Mouse (Mus musculus): ENCODE data around the gene Gorasp2. TPM values are rescaled to one million over a fixed set of nuclear protein-coding genes. Genes with fewer than 3 reads are reported as not detected.

Gorasp2 gene
- polyA plus RNA-seq, 1 experiment from 2014 or later = 133 TPM

DNA sequence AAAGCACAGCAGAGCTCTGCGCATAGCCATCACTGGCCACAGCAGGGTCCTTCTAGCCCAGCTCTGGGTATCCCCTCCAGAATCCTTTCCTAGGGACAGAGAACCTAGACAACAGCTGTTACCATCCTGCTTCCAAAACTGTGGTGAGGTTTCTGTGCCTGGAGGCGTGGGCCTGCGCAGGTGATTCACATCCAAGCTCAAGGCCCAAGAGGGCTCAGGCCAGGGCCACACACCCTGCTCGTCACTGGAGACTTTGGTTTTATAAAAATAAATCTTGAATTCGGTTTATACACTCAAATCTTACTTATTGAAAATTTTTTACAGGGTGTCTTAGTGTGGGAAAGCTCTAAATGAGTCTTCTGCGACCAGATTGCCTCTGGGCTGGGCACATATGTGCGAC, 48.9 kb downstream of the Gorasp2 start:
- H3K4me3 ChIP-seq (ENCODE audit: low read depth, low read length) = no peak overlapping the region
- no peak overlapping the region for H3K4me2 ChIP-seq (replicated peaks; ENCODE audit: low read depth, low read length)
- H3K4me1 ChIP-seq (ENCODE audit: insufficient read depth, low read depth, low read length) = no peaks in the 10 kb centered on the region
- no peak overlapping the region for H3K9ac ChIP-seq (replicated peaks; ENCODE audit: low read depth)
- ATAC-seq (no peak), DNase-seq (ENCODE audit: low spot score) (no peak)
- peaks cover 17% of the 10 kb centered on the region; the same call in 1 of the 2 replicates for H3K36me3 ChIP-seq (ENCODE audit: insufficient read depth, low read length)
- H3K27me3 ChIP-seq (replicated peaks; ENCODE audit: insufficient read depth, low read length) = no peaks in the 10 kb centered on the region
- TF ChIP-seq EP300 (IDR thresholded peaks at IDR 0.05) (no peak), CTCF (IDR thresholded peaks at IDR 0.05) (no peak)
- H3K9me3 ChIP-seq (ENCODE audit: low read length) = no peaks in the 10 kb centered on the region
- no peak overlapping the region for H3K27ac ChIP-seq (ENCODE audit: low read length)
- WGBS = 92% methylated on average over 7 of the region's 7 CpGs

DNA sequence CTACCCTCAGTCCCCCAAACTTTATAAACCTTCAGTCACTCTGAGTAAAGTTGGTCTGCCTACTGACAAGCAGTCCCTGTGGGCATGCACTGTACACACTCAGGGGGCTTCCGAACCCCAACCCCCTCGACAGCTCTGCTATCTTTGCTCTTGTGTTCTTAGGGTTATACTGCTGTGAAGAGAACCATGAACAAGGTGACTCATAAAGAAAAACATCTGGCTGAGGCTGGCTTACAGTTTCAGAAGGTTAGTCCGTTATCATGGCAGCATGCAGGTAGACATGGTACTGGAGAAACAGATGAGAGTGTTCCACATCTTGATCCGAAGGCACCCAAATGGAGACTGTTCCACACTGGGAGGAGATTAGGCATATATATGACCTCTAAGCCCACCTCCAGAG, 49.5 kb downstream of the Gorasp2 start:
- ATAC-seq (no peak), DNase-seq (ENCODE audit: low spot score) (no peak)
- Histone ChIP-seq H3K4me3 (ENCODE audit: low read depth, low read length) (no peak overlapping the region), H3K4me1 (ENCODE audit: insufficient read depth, low read depth, low read length) (no peaks in the 10 kb centered on the region), H3K27me3 (replicated peaks; ENCODE audit: insufficient read depth, low read length) (no peaks in the 10 kb centered on the region), H3K4me2 (replicated peaks; ENCODE audit: low read depth, low read length) (no peak overlapping the region), H3K9ac (replicated peaks; ENCODE audit: low read depth) (no peak overlapping the region), H3K9me3 (ENCODE audit: low read length) (no peaks in the 10 kb centered on the region), H3K36me3 (ENCODE audit: insufficient read depth, low read length) (peaks cover 23% of the 10 kb centered on the region), H3K27ac (ENCODE audit: low read length) (no peak overlapping the region)
- 94% methylated on average over 4 of the region's 4 CpGs for WGBS
- TF ChIP-seq EP300 (IDR thresholded peaks at IDR 0.05) = no peak

DNA sequence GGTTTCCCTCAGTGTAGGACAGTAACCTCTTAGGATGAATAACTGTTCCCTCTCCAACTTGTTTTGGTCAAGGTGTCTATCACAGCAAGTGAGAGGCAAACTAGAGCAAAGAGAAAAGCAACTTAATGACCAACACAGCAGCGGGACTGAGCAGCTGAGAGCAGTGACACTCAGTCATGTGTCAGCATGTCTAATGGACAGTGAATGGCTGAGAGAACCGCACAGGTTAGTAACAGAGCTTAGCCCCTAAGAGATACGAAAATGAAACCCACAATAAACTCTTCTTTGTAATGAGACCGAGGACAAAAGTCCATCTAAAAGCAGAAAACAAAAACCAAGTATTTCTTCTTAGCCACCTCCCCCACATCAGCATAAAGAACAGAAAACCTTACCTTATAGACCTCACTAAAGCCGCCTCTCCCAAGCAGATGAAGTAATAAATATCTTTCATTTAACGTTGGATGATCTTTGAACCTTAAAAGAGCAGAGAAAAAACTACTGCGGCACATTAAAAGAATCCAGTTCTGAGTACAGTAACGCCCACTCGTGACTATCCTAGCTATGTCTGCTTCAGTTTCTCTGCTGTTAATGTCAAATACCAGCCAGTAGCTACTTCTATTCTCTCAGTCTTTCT, 62.4 kb downstream of the Gorasp2 start:
- WGBS = 89% methylated on average over 9 of the region's 9 CpGs
- ATAC-seq (no peak), DNase-seq (ENCODE audit: low spot score) (no peak)
- no peaks in the 10 kb centered on the region for H3K27me3 ChIP-seq (replicated peaks; ENCODE audit: insufficient read depth, low read length)
- no peak overlapping the region for H3K4me3 ChIP-seq (ENCODE audit: low read depth, low read length)
- no peaks in the 10 kb centered on the region for H3K4me1 ChIP-seq (ENCODE audit: insufficient read depth, low read depth, low read length)
- no peak overlapping the region for H3K27ac ChIP-seq (ENCODE audit: low read length)
- H3K9me3 ChIP-seq (ENCODE audit: low read length) = no peaks in the 10 kb centered on the region
- no peak overlapping the region for H3K4me2 ChIP-seq (replicated peaks; ENCODE audit: low read depth, low read length)
- no peak overlapping the region for H3K9ac ChIP-seq (replicated peaks; ENCODE audit: low read depth)
- H3K36me3 ChIP-seq (ENCODE audit: insufficient read depth, low read length) = peaks cover 28% of the 10 kb centered on the region; the same call in 1 of the 2 replicates
- TF ChIP-seq EP300 (IDR thresholded peaks at IDR 0.05) (no peak), CTCF (IDR thresholded peaks at IDR 0.05) (no peak)

DNA sequence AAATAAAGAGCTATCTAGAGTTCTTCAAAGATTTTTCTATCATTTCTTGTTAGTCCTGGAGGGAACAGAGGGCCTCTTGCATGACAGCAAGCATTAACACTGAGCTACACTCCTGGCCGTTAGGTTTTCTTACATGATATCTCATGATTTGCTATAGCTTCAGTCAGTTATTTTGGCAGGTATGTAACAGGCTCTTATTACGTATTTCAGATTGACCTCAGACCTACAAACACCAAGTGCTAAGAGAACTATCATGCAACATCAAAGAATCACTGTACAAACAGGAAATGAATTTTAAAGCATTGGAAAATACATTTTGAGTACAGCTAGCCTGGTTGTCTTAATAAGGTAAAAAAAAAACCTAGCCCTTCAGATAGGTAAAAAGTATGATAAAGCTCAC, 65.7 kb downstream of the Gorasp2 start:
- Histone ChIP-seq H3K36me3 (ENCODE audit: insufficient read depth, low read length) (peaks cover 5% of the 10 kb centered on the region; the same call in 1 of the 2 replicates), H3K27ac (ENCODE audit: low read length) (no peak overlapping the region), H3K27me3 (replicated peaks; ENCODE audit: insufficient read depth, low read length) (no peaks in the 10 kb centered on the region), H3K9me3 (ENCODE audit: low read length) (no peaks in the 10 kb centered on the region), H3K4me2 (replicated peaks; ENCODE audit: low read depth, low read length) (no peak overlapping the region), H3K9ac (replicated peaks; ENCODE audit: low read depth) (no peak overlapping the region), H3K4me1 (ENCODE audit: insufficient read depth, low read depth, low read length) (no peaks in the 10 kb centered on the region), H3K4me3 (ENCODE audit: low read depth, low read length) (no peak overlapping the region)
- no peak for TF ChIP-seq EP300 (IDR thresholded peaks at IDR 0.05)
- no peak for TF ChIP-seq CTCF (IDR thresholded peaks at IDR 0.05)
- WGBS = 73% methylated on average over 2 of the region's 2 CpGs
- no peak for DNase-seq (ENCODE audit: low spot score)
- ATAC-seq = no peak

DNA sequence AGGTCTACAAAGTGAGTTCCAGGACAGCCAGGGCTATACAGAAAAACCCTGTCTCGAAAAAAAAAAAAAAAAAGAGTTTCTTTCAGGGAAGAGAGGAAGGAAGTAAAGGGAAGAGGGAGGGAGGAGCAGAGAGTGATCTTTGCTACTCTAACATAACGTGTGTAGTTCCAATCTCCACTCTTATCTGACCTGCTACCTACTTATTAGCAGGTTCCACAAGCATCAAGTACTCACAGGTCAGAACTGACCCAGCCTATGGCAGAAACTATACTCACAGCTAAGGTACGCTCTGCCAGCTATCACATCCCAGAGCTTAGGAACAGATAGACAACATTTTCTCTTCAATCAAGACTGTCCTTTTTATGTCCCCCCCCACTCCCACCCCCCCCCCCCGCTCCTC, 74.2 kb downstream of the Gorasp2 start:
- H3K4me2 ChIP-seq (replicated peaks; ENCODE audit: low read depth, low read length) = no peak overlapping the region
- no peak for TF ChIP-seq EP300 (IDR thresholded peaks at IDR 0.05)
- TF ChIP-seq CTCF (IDR thresholded peaks at IDR 0.05) = no peak
- WGBS = 70% methylated on average over 4 of the region's 4 CpGs
- H3K36me3 ChIP-seq (ENCODE audit: insufficient read depth, low read length) = peaks cover 14% of the 10 kb centered on the region; the same call in 1 of the 2 replicates
- no peak overlapping the region for H3K9ac ChIP-seq (replicated peaks; ENCODE audit: low read depth)
- H3K9me3 ChIP-seq (ENCODE audit: low read length) = no peaks in the 10 kb centered on the region
- H3K4me3 ChIP-seq (ENCODE audit: low read depth, low read length) = no peak overlapping the region
- H3K4me1 ChIP-seq (ENCODE audit: insufficient read depth, low read depth, low read length) = no peaks in the 10 kb centered on the region
- ATAC-seq (no peak), DNase-seq (ENCODE audit: low spot score) (no peak)
- H3K27me3 ChIP-seq (replicated peaks; ENCODE audit: insufficient read depth, low read length) = no peaks in the 10 kb centered on the region
- H3K27ac ChIP-seq (ENCODE audit: low read length) = no peak overlapping the region

DNA sequence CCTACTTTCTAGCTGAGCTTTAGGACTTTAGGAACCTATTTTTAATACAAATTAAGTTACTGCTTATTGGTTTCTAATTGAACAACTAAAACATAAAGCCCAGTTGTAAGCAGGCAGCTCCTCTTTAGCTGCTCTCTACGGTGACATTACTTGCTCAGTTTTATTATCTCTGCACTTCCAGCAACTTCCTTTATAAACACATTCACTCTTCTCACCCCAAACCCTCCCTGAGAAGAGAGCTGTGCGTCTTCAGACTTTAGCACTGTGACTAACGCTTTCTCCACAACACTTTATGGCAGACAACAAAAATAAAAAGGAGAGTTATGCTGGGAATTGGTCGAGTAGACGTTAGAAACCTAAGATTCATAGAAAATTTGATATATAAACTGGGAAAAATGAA, 74.6 kb downstream of the Gorasp2 start:
- Histone ChIP-seq H3K36me3 (ENCODE audit: insufficient read depth, low read length) (peaks cover 14% of the 10 kb centered on the region; the same call in 1 of the 2 replicates), H3K27ac (ENCODE audit: low read length) (no peak overlapping the region), H3K9ac (replicated peaks; ENCODE audit: low read depth) (no peak overlapping the region), H3K9me3 (ENCODE audit: low read length) (no peaks in the 10 kb centered on the region), H3K27me3 (replicated peaks; ENCODE audit: insufficient read depth, low read length) (no peaks in the 10 kb centered on the region), H3K4me1 (ENCODE audit: insufficient read depth, low read depth, low read length) (no peaks in the 10 kb centered on the region), H3K4me3 (ENCODE audit: low read depth, low read length) (no peak overlapping the region), H3K4me2 (replicated peaks; ENCODE audit: low read depth, low read length) (no peak overlapping the region)
- TF ChIP-seq EP300 (IDR thresholded peaks at IDR 0.05) (no peak), CTCF (IDR thresholded peaks at IDR 0.05) (no peak)
- ATAC-seq (no peak), DNase-seq (ENCODE audit: low spot score) (no peak)
- WGBS = 66% methylated on average over 5 of the region's 5 CpGs

DNA sequence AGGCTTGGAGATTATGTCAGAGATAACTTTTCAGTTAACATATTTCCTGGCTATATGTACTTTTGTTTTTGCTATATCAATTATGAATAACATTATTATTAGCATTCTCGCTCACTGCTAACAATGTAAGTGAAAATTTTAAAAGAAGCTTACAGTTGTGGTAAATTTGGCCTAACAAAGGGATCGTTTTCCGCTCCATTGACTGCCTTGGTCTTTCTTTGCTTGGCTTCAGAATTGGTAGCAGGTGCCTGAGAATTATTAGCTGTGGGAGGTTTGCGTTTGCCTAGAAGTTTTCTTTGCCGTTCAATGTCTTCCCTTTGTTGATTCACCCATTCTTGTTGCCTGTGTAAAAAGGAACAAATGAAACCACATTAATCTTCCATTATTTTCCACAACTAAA, 80.5 kb downstream of the Gorasp2 start:
- DNase-seq (ENCODE audit: low spot score) (no peak), ATAC-seq (no peak)
- no peaks in the 10 kb centered on the region for H3K9me3 ChIP-seq (ENCODE audit: low read length)
- H3K27me3 ChIP-seq (replicated peaks; ENCODE audit: insufficient read depth, low read length) = no peaks in the 10 kb centered on the region
- H3K27ac ChIP-seq (ENCODE audit: low read length) = no peak overlapping the region
- TF ChIP-seq CTCF (IDR thresholded peaks at IDR 0.05) (no peak), EP300 (IDR thresholded peaks at IDR 0.05) (no peak)
- no peak overlapping the region for H3K4me2 ChIP-seq (replicated peaks; ENCODE audit: low read depth, low read length)
- no peaks in the 10 kb centered on the region for H3K4me1 ChIP-seq (ENCODE audit: insufficient read depth, low read depth, low read length)
- H3K4me3 ChIP-seq (ENCODE audit: low read depth, low read length) = no peak overlapping the region
- 95% methylated on average over 5 of the region's 5 CpGs for WGBS
- H3K9ac ChIP-seq (replicated peaks; ENCODE audit: low read depth) = no peak overlapping the region
- peaks cover 25% of the 10 kb centered on the region for H3K36me3 ChIP-seq (ENCODE audit: insufficient read depth, low read length)

Data from lung, postnatal 0 days (tissue).